Mouse (Mus musculus): ENCODE measurements around the gene Zfp729a. TPM values are rescaled to one million over a fixed set of nuclear protein-coding genes. Genes with fewer than 3 reads are reported as not detected.

Zfp729a gene
- polyA plus RNA-seq, 1 experiment from 2014 or later = 5.2 TPM

- H3K36me3 ChIP-seq (ENCODE audit: control insufficient read depth, insufficient read depth) = no peaks in the 10 kb centered on the region
- H3K27me3 ChIP-seq (replicated peaks; ENCODE audit: control insufficient read depth, insufficient read depth, low read length) = no peaks in the 10 kb centered on the region
- WGBS = 73% methylated on average over 5 of the region's 5 CpGs
Measured at GRCm38 (mm10) chr13:67572591-67573189, 64.9 kb downstream of the Zfp729a start.

More at GRCm38 (mm10) chr13:67572591-67573189, 64.9 kb downstream of the Zfp729a start:
- H3K9me3 ChIP-seq (ENCODE audit: control insufficient read depth, low read length) = no peaks in the 10 kb centered on the region
- no peak overlapping the region for H3K4me2 ChIP-seq (ENCODE audit: low read length)
- H3K9ac ChIP-seq (replicated peaks; ENCODE audit: low read depth, low read length) = no peak overlapping the region
- H3K27ac ChIP-seq (ENCODE audit: low read length) = no peak overlapping the region
- H3K4me1 ChIP-seq (replicated peaks; ENCODE audit: control insufficient read depth, insufficient read depth, low read length) = no peaks in the 10 kb centered on the region
- H3K4me3 ChIP-seq (replicated peaks; ENCODE audit: low read length) = no peak overlapping the region
- ATAC-seq = no peak

Other genes with a start within 250 kb of the Zfp729a start
- gene Zfp429, start 238.0 kb downstream of the Zfp729a start, polyA plus RNA-seq (2015; fragmentation: Nextera tagmentation; extraction: Ambion mirVana) = 4.4 and 5.3 TPM in 2 replicates
- 1.3 and 2.0 TPM in 2 replicates for gene Zfp459, start 216.4 kb downstream of the Zfp729a start, polyA plus RNA-seq (2015; fragmentation: Nextera tagmentation; extraction: Ambion mirVana)
- 9.7 and 11.0 TPM in 2 replicates for gene Zfp874a, start 186.2 kb downstream of the Zfp729a start, polyA plus RNA-seq (2015; fragmentation: Nextera tagmentation; extraction: Ambion mirVana)
- 4.9 and 5.1 TPM in 2 replicates for gene Zfp874b, start 153.5 kb downstream of the Zfp729a start, polyA plus RNA-seq (2015; fragmentation: Nextera tagmentation; extraction: Ambion mirVana)
- gene Zfp58, start 137.2 kb downstream of the Zfp729a start, polyA plus RNA-seq (2015; fragmentation: Nextera tagmentation; extraction: Ambion mirVana) = 13.9 and 14.8 TPM in 2 replicates
- gene Gm26965, start 111.6 kb downstream of the Zfp729a start, polyA plus RNA-seq (2015; fragmentation: Nextera tagmentation; extraction: Ambion mirVana) = not detected in 2 replicates
- gene Zfp87, start 111.6 kb downstream of the Zfp729a start, polyA plus RNA-seq (2015; fragmentation: Nextera tagmentation; extraction: Ambion mirVana) = 42.4 and 45.3 TPM in 2 replicates
- 16.7 and 19.6 TPM in 2 replicates for gene Zfp748, start 84.0 kb downstream of the Zfp729a start, polyA plus RNA-seq (2015; fragmentation: Nextera tagmentation; extraction: Ambion mirVana)
- 6.3 and 7.6 TPM in 2 replicates for gene Zfp729b, start 28.1 kb downstream of the Zfp729a start, polyA plus RNA-seq (2015; fragmentation: Nextera tagmentation; extraction: Ambion mirVana)
- gene Gm49345, start within 50 bp of the Zfp729a start, polyA plus RNA-seq (2015; fragmentation: Nextera tagmentation; extraction: Ambion mirVana) = not detected in 2 replicates
- gene Zfp738, start 49.3 kb upstream of the Zfp729a start, polyA plus RNA-seq (2015; fragmentation: Nextera tagmentation; extraction: Ambion mirVana) = 14.8 and 17.2 TPM in 2 replicates
- gene Zfp65, start 91.4 kb upstream of the Zfp729a start, polyA plus RNA-seq (2015; fragmentation: Nextera tagmentation; extraction: Ambion mirVana) = 12.0 and 14.0 TPM in 2 replicates
- gene Zfp85, start 117.4 kb upstream of the Zfp729a start, polyA plus RNA-seq (2015; fragmentation: Nextera tagmentation; extraction: Ambion mirVana) = 8.2 and 9.0 TPM in 2 replicates
- gene Zfp493, start 141.9 kb upstream of the Zfp729a start, polyA plus RNA-seq (2015; fragmentation: Nextera tagmentation; extraction: Ambion mirVana) = 3.4 and 3.6 TPM in 2 replicates
- 15.1 and 17.0 TPM in 2 replicates for gene Zfp273, start 175.9 kb upstream of the Zfp729a start, polyA plus RNA-seq (2015; fragmentation: Nextera tagmentation; extraction: Ambion mirVana)
- gene Gm10037, start 193.3 kb upstream of the Zfp729a start, polyA plus RNA-seq (2015; fragmentation: Nextera tagmentation; extraction: Ambion mirVana) = 3.6 and 4.9 TPM in 2 replicates
- not detected in 2 replicates for gene BC048507, start 225.5 kb upstream of the Zfp729a start, polyA plus RNA-seq (2015; fragmentation: Nextera tagmentation; extraction: Ambion mirVana)

Measured in forebrain, embryonic 16.5 days (tissue).